Mouse (Mus musculus) liver, embryonic 14.5 days (tissue): ENCODE data around the gene Mgat5.

Source experiments
- CTCF ChIP-seq: IDR thresholded peaks from 2 replicates; pipeline ENCODE4 v1.5.1; 2016; ENCODE audit warnings: antibody characterized with exemption, low read depth, control low read depth
- EP300 ChIP-seq: IDR thresholded peaks from 2 replicates; pipeline ENCODE4 v1.6.1; 2016; ENCODE audit warnings: antibody characterized with exemption, low read depth

- TF ChIP-seq CTCF (no peak), EP300 (no peak)
Observed at GRCm38 (mm10) chr1:127366111-127366510, 161.3 kb downstream of the Mgat5 start.
